Mouse (Mus musculus) layer of hippocampus, postnatal 10 days (tissue): ENCODE measurements at regions not wholly inside any gene's neighbourhood (a gene's known extent, or its start where the extent isn't known, plus 50 kb on each side); places are given as distances from the start of the nearest gene placed in this dataset.

Source experiments
- DNase-seq, 2 experiments: peaks; one replicate each; pipeline ENCODE4 v3.0.0; 2021; ENCODE audit warnings: low spot score in 2 of 2

- DNase-seq = peak; percentile 19 to 46
Measured at GRCm38 (mm10) chrX:21828975-21829374, 84.1 kb upstream of the Gm28269 start.

GRCm38 (mm10) chrX:21809212-21809611 lies 64.3 kb upstream of the Gm28269 start:
- no peak for DNase-seq

- no peak for DNase-seq
Measured at GRCm38 (mm10) chrX:21801834-21802233, 56.9 kb upstream of the Gm28269 start.
